Mouse (Mus musculus) thymus, postnatal 36 days (tissue): ENCODE measurements around the gene Prkg1.
A peak's percentile ranks its signal among the peaks of the same experiment; 100 is the strongest.

ENCODE experiments used
- DNase-seq, 2 experiments: peaks; one replicate each; pipeline ENCODE4 v3.0.0; 2022; ENCODE audit warnings: mixed read lengths in 2 of 2

Prkg1 gene

DNA sequence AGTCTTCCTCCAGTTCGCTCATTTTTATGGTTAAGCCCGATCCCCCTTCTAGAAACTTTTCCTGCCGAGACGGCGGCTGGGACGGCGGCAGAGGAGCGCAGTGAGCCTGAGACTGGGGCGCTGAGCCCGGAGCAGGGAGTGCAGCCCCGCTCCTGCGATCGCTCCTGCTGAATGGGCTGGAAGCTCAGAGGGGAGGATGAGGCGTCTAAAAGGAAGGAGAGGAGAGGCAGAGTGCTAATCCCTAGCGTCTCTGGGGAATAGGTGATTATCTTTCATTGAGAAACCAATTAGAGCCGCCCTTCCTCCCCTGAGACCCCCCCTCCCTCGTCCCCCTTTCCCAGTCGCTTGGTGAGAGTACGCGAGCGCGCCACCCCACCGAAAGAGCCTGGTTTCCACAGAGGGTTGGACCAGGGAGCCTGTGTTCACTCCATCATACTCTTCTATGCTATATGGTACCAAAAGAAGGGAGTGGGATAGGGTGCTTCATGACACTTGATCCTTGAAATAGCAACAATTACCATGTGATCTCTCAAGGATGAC is at the start of gene Prkg1:
Gene Prkg1 (minus strand): TSS at position 233 of the 540 bp plus-strand sequence.
- no peak for DNase-seq

DNA sequence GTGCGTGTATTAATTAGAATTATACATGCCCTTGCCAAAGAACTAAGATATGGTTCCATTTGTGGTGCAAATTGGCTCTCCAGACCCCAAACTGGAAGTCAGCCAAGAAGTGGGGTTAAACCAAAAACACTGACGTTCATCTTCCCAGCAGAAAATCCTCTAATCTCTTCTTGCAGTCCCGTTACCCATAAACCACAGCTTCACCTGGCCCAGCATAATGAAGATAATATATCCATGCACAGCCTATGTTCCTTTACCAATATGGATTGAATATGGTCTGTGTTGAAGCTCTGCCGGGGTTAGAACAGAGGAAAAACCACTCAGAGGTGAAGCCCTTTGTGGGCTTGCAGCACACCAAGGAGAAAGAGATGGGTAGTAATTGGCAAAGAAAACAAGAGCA is 48.3 kb upstream of the Prkg1 start:
- DNase-seq: no peak

DNA sequence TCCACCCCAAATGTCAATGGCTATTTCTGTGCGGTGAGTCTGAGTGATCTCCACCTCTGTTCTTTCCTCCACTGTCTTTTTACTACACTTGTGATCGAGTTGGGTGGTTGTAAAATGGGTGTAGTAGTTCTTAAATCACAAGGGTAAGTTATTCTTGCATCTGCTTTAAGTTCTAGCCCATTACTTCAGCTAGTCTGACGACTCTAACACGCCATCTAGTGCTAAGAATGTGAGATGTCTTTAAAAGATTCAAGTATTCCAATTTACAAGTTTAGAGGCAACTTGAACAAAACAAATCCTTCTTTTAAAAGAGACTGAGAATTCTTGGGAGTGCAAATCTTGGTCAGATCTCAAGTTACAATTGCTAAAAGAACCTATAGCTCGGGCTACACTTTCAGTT is 46.5 kb upstream of the Prkg1 start:
- no peak for DNase-seq

DNA sequence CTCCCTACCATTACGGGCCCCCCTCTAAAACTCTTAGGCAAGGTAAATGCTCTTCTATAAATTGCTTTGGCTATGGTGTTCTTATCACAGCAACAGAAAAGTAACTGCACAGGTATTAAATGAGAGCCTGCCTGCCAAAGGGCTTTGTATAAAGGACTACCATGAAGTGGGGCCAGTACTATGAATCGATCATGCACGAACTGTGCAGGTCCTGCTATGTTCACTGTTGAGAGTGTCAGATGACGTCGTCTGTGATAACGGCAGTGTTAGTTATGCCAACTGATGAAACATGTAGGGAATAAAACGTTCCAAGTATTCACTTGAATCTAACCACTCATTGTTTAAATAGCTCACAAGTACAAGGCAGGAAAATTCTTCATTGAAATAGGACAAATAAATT is 40.6 kb upstream of the Prkg1 start:
- DNase-seq: no peak

DNA sequence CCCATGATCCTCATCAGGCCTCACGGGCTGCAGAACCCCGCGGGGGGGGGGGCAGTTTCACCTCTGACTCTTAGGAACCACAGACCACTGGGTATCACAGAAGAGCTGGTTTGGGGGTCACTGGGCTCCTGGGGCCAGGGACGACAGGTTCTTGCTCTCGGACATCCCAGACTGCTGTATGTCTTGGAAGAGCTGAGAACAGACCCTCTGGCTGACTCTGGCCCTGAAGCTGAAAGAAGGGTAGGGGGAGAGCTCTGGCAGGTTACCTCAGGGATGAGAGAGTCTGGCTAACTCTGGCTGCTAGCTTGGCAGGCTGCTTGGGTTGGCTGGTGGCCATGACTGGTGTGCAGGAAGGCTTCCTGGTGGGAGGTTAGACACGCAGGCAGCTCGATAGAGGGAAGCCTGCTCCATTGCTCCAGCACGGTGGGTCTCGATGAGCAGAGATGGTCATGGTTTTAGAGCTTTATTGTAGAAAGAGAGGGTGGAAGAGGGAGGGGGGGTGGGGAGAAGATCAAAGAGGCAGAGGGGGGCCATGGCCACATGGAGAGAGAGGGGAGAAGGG is 30.7 kb upstream of the Prkg1 start:
- no peak for DNase-seq

DNA sequence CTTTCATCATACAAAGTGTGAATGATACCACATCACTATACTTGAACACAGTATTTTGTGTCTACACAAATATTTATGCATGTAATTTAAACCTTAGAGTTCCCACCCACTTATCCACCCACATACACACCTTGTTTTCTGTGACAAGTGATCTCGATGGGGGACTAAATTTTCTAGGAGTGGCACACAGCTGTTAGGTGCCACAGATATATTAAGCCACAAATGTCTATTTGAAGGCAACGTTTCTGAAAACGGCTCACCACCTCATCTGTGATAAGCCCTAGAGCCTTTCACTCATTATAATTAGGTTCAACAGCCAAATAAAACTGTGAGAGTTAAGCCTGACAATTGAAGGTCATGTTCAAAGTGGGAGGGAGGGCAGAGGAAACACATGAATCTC is 26.9 kb upstream of the Prkg1 start:
- no peak for DNase-seq

DNA sequence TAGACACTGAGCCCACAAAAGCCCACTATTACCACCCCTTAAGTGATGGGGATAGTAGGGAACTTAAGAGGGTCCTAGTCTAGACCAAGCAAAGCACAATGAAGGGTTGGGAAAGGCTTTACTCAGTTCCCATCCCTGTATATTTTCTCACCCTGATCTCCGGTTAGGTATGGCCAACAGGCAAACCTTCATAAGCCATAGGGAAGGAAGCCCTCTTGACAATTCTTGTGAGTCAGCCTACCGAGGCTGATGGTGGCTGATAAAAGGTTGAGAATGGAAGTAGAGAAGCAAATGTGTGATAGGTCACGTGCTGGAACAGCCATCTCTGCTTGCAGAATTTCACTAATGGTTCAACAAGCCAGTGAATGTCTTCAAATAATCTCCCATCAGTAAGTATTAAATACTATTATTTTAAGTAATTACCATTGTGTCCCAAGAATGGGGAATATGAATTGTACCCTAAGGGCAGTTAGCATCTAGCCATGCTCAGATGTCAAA is 16.7 kb upstream of the Prkg1 start:
- no peak for DNase-seq

DNA sequence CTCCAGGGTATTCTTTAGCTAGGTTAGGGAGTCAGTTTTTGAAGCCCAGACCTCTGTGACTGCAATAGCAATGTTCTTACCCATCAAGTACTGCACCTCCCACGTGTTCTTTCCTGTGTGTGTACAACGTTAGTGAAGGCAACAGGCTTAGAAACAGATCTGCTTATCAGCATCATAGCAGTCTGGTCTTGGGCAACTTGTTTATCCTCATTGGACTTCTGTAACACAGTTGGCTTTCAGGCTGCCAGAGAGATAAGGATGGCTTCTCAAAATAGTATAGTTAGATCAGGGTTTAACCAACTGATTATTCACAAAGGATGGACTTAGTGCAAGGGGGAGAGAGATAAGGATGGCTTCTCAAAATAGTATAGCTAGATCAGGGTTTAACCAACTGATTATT is 16.2 kb upstream of the Prkg1 start:
- DNase-seq: no peak

DNA sequence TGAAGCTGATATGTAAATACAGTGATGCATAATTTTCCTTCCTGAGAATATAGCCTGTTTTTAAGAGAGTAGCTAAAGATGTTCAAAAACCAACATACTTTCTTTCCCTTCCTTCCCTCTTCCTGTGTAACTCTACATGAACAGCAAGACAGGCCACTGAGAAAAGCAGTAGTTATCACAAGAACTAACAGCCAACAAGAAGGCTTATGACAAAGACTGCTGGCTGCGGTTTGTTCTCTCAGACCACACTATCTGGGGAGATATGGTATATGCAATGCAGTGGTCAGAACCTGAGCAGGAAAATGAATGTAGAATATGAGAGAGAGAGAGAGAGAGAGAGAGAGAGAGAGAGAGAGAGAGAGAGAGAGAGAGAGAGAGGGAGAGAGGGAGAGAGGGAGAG is 15.4 kb upstream of the Prkg1 start:
- DNase-seq: no peak

DNA sequence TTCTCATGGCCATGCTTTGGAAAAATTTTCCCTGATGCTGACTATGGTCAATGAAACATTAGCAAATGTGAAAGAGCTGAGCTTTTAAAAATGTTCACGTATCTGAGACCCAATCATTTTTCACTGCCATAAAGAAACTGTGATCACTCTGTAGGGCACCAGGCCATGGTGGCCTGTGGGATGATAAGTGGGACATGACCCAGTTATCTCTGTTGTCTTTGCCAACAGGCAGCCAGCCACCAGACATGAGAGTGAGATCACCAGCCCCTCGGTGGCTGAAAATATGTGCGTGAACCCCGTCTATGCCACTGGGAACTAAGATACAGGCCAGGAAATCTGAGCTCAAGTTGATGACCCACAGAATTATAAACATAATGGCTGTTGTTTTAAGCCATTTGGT is 14.2 kb upstream of the Prkg1 start:
- DNase-seq: no peak

DNA sequence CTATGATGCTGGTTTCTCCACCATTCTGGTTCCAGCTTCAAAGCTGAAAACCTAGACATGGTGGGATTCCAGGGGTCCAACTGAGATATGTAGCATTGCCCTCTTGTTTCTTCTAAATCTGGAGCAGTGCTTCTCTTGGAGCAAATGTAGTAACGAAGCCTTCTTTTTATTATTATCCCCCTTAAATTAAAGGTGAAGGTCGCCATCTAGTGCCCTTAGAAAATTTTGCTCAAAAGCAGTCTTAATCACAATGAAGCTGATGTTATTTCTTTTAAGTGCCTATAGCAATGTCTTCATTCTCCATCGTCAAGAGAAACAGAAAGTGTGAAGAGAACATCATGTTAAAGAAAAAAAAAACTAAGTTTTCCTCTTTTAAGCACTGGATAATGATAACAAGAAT is 2.2 kb upstream of the Prkg1 start:
- no peak for DNase-seq

DNA sequence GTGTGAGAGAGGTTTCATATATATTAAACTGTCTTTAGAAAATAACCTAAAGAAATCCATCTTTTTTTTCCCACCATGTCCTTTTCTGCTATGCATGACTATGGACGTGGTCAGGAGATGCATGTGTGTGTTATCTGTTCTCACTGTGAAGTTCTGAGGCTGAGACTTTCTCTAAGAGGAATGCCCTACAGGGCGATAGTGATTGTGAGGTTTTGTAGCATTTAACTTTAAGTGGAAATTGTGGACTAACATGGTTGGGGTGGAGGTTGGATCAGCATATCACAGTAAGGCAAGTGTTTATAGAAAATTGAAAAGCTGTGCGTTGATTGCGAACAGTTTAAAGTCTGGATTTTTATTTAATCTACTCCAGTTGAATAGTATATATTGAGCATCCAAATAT is 618 bp upstream of the Prkg1 start:
- DNase-seq: no peak

DNA sequence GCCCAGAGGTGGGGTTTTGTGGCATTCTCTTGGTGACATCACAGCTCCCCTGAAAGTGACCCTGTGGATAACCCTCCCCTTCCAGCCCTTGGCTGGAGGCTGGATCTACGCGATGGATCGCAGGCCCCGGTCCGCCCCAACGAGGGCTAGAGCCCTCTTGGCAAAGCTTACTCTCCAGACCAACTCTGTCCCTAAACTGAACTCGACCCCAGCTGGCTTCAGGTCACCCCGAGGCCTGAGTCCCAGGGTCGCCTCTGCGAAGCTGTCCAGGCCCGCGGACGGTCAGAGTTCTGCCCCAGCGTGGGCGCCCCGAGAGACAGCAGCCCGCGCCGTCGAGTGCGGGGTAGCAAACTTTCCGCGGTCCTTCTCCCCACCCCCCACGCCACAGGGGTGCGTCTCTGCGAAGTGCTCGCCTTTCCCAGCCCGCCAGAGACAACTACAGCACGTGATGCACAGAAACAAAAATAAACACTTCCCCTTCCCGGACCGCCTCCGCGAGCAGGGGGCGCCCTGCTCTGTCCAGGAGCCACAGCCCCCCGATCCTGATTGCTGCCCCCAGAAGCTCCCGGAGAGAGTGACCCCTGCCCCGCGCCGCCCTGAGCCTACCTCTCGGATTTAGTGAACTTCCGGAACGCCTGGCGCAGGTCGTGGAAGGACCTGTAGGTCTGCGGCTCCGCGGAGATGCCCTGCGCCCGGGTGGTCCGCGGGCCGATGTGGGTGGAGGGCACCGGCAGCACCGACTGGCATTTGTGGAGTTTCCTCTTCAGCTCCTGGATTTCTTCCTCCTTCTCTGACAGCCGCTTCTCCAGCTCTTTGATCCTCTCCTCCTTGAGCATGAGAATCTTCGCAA is 657 bp downstream of the Prkg1 start:
- DNase-seq: peak in 1 of 2 experiments; percentile 22

DNA sequence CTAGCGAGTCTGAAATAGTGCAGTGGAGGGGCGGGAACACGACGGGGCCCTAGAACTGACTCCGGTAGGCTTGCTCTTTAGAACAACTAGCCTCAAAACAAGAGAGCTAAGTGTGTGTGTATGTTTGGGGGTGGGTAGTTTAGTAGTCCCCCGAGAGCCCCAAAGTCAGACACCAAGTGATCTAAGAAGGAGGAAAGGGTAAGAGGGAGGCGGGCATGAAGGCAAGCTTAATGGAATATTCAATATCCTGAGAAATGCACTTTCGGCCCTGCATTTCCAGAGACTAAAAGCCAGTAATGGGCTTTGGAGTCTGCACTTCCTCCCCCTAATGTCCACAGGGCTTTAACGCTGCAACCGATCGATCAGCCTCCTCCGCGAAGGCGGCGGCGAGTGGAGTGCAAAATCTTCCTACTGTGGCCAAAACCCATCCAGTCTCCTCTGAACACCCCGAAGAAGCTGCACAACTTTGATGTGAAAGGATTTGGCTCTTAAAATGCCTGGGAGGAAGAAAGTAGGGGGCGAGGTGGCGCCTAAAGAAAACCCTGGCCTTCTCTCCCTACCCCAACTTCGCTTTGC is 1.5 kb downstream of the Prkg1 start:
- no peak for DNase-seq

DNA sequence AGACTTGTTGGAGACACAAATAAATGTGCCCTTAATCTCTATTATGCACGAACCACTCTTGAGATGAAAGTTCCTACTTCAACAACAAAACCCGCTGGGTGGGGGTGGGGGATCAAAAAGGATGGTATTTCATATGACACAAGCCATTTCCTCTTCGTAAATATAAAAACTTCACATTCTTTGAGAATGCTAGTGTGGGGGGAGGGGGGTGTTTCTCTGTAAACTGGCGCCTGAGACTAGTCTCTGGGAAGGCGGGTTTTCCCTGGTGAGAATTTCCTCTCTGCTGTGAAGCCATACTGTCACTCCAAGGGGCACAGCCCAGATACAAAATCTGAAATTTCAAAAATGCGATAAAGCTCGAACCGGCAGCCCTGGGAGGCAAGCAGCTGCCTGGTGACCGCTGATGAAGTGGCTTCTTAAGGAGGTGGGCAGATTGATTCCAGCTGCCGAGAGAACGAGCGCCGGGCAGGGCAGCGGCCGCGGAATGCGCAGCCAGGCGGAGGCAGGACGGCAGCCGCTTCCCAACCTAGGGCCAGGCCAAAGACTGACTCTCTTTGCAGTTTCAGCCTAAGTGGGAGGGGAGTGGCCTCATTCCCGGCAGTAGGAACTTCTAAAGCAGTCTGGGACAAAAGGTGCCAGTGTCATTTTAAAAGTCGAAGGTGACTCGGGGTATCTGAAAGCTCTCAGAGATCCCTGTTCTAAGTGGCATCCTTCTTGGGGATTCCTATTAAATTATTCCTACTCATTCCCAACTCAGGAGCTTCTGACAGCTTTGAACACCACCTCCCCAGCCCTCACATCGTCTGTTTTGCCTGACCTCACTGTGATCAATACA is 2.2 kb downstream of the Prkg1 start:
- DNase-seq: no peak

DNA sequence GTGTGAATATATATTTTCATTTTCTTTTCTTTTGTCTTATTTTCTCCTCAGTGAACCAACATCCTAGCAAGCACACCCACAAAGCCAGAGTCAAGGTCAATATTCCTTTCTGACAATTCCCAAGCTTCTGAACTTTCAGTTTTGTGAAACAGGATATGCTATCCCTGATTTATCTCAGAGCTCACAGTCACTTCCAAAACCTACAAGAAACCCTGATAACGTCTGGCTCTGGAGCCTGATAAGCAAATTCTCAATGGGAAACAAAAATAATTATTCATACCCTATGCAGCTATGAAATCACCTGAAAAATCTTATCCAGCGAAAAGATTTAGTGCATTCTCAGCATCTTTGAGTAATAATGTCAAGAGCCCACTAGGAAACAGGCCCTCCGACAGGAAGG is 5.0 kb downstream of the Prkg1 start:
- DNase-seq: no peak

DNA sequence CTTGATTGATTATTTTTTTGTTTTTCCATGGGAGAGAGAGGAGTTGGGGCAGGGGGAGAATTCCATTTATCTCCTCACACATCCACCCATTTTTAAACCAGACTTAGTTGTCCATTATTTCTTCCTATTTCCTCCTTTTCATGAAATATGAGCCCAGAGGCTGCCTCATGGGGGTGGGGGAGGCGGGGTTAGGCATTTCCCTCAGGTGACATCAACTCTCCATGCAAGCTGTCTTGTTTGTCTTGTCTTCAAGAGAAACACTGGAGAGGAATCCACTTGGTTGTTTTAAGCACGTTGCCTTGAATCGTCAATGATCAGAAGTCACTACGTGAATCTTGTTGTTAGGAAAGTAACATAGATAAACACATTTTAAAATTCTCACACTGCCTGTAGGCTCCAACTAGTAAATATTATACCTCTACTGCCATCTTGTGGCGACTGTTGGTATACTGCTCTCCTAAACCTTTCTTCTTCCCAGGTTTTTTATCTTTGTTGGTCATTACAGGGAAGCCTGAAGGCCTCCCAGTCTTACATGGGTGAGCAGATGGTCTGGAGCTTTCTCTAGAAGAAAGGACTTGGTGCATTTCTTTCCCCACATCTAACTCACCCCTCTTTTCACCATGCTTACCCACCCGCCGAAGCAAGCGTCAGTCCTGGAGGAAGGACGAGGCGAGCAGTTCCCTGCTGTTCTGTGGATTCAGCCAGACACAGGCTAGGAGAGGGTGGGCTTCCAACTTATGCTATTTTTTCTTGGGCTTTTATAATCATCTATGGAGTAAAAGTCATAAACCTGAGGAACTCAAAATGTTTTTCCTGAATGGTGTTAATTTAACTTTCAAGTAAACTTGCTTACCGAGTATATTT is 8.7 kb downstream of the Prkg1 start:
- DNase-seq: no peak

DNA sequence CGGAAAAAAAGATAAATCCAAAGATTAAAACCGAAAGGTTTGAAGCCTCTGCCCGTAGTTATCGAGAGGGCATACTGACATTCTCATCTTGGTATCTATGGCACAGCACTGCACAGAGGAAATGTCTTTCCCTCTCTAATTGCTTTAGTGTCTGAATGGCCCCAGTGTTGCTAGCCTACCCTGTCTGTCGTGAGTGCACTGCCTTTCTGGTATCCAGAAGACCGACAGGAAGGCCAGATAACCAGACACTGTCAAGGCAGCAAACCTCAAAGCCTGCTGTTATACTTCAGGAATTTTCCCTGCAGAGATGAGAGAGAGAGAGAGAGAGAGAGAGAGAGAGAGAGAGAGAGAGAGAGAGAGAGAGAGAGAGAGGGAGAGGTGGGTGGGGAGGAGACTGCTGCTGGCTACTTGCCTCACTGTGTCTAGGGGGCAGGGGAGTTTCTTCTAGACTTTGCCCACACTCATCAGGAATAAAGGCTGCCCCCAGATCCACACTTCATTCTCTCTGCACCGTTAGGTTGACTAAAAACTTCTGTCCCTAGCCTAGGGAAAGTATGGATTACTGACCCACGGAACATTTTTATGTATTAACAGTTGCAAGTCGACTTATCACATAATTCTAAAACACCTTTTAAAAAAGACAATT is 10.1 kb downstream of the Prkg1 start:
- DNase-seq: no peak

DNA sequence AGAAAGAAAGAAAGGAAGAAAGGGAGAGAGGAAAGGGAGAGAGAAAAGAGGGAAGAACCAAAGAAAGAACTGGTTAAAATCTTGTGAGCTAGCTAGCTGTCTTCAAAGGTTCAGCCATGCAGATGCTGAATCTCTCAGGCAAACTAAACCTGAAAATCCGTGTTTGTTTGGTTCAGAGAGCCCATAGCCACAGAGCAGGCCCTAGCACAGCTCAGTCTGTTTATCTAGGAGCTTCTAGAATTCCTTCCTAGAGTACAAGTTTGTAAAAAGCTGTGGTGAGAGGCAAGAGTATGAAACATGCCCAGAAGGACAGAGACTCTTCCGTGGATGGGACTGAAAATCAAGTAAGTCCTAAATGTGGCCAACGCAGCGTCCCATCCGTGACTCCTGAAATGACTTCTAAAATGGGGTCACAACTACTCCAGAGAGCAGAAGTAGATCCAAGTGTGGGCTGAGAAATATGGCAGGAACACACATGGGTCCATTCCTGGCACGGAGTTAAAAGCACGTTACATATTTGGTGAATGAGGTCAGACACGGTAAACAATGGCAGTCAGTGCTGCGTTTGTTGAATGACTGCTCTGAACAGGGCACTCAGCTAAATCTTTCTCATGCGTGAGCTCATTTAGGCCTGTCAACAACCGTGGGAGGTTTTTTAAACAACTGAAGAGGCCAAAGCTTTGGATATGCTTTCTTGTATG is 13.7 kb downstream of the Prkg1 start:
- DNase-seq: no peak

DNA sequence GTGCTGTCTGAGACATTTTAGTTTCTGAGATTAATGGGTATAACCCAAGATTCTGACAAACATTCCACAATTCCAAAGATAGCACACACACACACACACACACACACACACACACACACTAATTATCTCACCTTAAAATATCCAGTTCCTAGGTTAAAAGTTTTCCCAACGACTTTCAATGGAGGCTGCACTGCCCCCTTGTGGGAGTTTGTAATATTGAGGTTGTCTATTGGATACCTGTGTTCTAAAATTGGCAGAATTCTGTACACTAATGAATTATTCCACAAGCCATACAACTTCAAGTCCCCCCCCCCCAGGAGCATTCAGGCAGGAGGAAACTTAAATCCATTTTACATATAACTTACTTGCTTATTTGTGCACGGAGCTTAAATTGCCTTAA is 18.2 kb downstream of the Prkg1 start:
- no peak for DNase-seq
